In the genomic region with DNA sequence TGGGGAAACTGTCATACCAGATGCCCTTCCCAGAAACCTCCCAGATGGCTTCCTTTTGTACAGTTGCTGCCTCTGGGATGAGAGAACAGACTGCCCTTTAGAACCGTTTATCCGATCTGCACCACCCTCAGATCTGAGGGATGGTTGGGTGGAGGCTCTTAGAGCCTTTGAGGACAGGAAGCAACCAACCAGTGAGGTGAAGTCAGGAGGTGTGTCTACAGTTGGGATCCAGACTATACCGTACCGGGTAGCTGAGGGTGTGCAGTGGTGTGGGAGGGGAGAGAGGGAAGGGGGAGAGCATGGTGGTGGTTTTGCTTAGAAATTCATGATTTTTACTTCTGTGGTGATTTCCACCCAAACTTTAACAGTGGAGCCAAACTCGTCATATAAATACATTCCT, we compare ENCODE assay signal across 24 mouse cellular contexts. TPM values are rescaled to one million over a fixed set of nuclear protein-coding genes. Genes with fewer than 3 reads are reported as not detected.
"Had no signal": no experiment of that assay in that cellular context is flagged by ENCODE, and none has a peak within 500 bp of the region (broad histone marks: within the 10 kb centered on the region; RNA-seq: fewer than 3 reads in every experiment).

No protein-coding gene starts in this region.

- H3K4me3 ChIP-seq: layer of hippocampus, adult 2 months; limb, embryonic 10.5 days; limb, embryonic 13.5 days; liver, embryonic 12.5 days; liver, embryonic 15.5 days; lung, embryonic 15.5 days; midbrain, embryonic 12.5 days; myocyte; neural tube, embryonic 12.5 days; stomach, embryonic 15.5 days had no signal

- H3K27ac ChIP-seq: kidney, postnatal 0 days; layer of hippocampus, adult 2 months; limb, embryonic 10.5 days; limb, embryonic 13.5 days; liver, embryonic 12.5 days; liver, embryonic 15.5 days; lung, embryonic 15.5 days; midbrain, embryonic 12.5 days; neural tube, embryonic 12.5 days; stomach, embryonic 15.5 days had no signal

- ATAC-seq: intestine, postnatal 0 days; liver, embryonic 12.5 days; midbrain, embryonic 16.5 days had no signal

- H3K27me3 ChIP-seq: liver, embryonic 12.5 days; liver, embryonic 15.5 days; lung, embryonic 15.5 days; midbrain, embryonic 12.5 days; neural tube, embryonic 12.5 days; stomach, embryonic 15.5 days had no signal

- DNase-seq: kidney, adult 2 months; kidney, postnatal 25 days; layer of hippocampus, adult 9-11 months; liver; lung, adult 18-20 months; lung, postnatal 14 days; lung, postnatal 4 days; right cerebral cortex, adult 18-20 months; right cerebral cortex, postnatal 25 days; spleen, adult 18-20 months; thymus, postnatal 36 days had no signal

- H3K9me3 ChIP-seq: limb, embryonic 10.5 days; limb, embryonic 13.5 days; liver, embryonic 12.5 days; liver, embryonic 15.5 days; lung, embryonic 15.5 days; midbrain, embryonic 12.5 days; neural tube, embryonic 12.5 days; stomach, embryonic 15.5 days had no signal

- H3K36me3 ChIP-seq: limb, embryonic 10.5 days; limb, embryonic 13.5 days; liver, embryonic 12.5 days; liver, embryonic 15.5 days; lung, embryonic 15.5 days; midbrain, embryonic 12.5 days; neural tube, embryonic 12.5 days; stomach, embryonic 15.5 days had no signal

- H3K4me1 ChIP-seq: liver, embryonic 12.5 days; liver, embryonic 15.5 days; lung, embryonic 15.5 days; midbrain, embryonic 12.5 days; neural tube, embryonic 12.5 days; stomach, embryonic 15.5 days had no signal

- H3K4me2 ChIP-seq: limb, embryonic 13.5 days; liver, embryonic 12.5 days; liver, embryonic 15.5 days; lung, embryonic 15.5 days; midbrain, embryonic 12.5 days; neural tube, embryonic 12.5 days; stomach, embryonic 15.5 days had no signal

- H3K9ac ChIP-seq: limb, embryonic 13.5 days; liver, embryonic 12.5 days; liver, embryonic 15.5 days; lung, embryonic 15.5 days; midbrain, embryonic 12.5 days; neural tube, embryonic 12.5 days; stomach, embryonic 15.5 days had no signal

RNA-seq across cellular contexts. Expression of a gene that starts 58.8 kb away (rescaled TPM):
- polyA plus RNA-seq: myocyte had no signal
